In genomic region chr17:21733049-21733448, GRCm38 (mm10) we compare ENCODE assay signal across 8 mouse cellular contexts. TPM values are rescaled to one million over a fixed set of nuclear protein-coding genes. Genes with fewer than 3 reads are reported as not detected.
DNase-seq lines count a peak whose midpoint lies in the region; ATAC-seq and TF ChIP-seq lines count a peak whose summit lies in the region.

No protein-coding gene starts in this region.

- no peaks in the 10 kb centered on the region for H3K9me3 ChIP-seq in kidney, postnatal 0 days (replicated peaks; ENCODE audit: low read length)
- no peaks in the 10 kb centered on the region for H3K9me3 ChIP-seq in embryonic facial prominence, embryonic 14.5 days (ENCODE audit: control insufficient read depth, low read length)
- no peaks in the 10 kb centered on the region for H3K9me3 ChIP-seq in intestine, postnatal 0 days (ENCODE audit: control insufficient read depth)
- no peaks in the 10 kb centered on the region for H3K9me3 ChIP-seq in neural tube, embryonic 12.5 days

- H3K27me3 ChIP-seq in kidney, postnatal 0 days (ENCODE audit: insufficient read depth, low read length), result no peaks in the 10 kb centered on the region
- no peaks in the 10 kb centered on the region for H3K27me3 ChIP-seq in embryonic facial prominence, embryonic 14.5 days (replicated peaks; ENCODE audit: control insufficient read depth, insufficient read depth, low read length)
- H3K27me3 ChIP-seq in intestine, postnatal 0 days (replicated peaks; ENCODE audit: control insufficient read depth, insufficient read depth, low read length), result no peaks in the 10 kb centered on the region
- no peaks in the 10 kb centered on the region for H3K27me3 ChIP-seq in neural tube, embryonic 12.5 days (replicated peaks)

- WGBS in kidney, postnatal 0 days, result 87% methylated on average over 4 of the region's 4 CpGs
- whole genome bisulfite sequencing in embryonic facial prominence, embryonic 14.5 days, result 80% methylated on average over 4 of the region's 4 CpGs
- 76% methylated on average over 4 of the region's 4 CpGs for WGBS in intestine, postnatal 0 days
- WGBS in neural tube, embryonic 12.5 days, result 85% methylated on average over 4 of the region's 4 CpGs

- H3K9ac ChIP-seq in kidney, postnatal 0 days (ENCODE audit: low read depth, low read length), result peak overlapping the region; percentile 76; the same call in 1 of the 2 replicates
- peak overlapping the region; percentile 86 for H3K9ac ChIP-seq in embryonic facial prominence, embryonic 14.5 days (ENCODE audit: low read depth, low read length)
- 0 out of 2 replicates have a peak overlapping the region, but pooled peaks have one; percentile 63 for H3K9ac ChIP-seq in intestine, postnatal 0 days (ENCODE audit: low read depth, low read length)
- H3K9ac ChIP-seq in neural tube, embryonic 12.5 days, result peak overlapping the region; percentile 74; the same call in 1 of the 2 replicates

- peak overlapping the region; percentile 91 for H3K27ac ChIP-seq in kidney, postnatal 0 days
- peak overlapping the region; percentile 81; the same call in 1 of the 2 replicates for H3K27ac ChIP-seq in embryonic facial prominence, embryonic 14.5 days (replicated peaks; ENCODE audit: low read depth, low read length)
- 0 out of 2 replicates have a peak overlapping the region, but pooled peaks have one; percentile 15 for H3K27ac ChIP-seq in intestine, postnatal 0 days (ENCODE audit: low read depth, low read length)
- H3K27ac ChIP-seq in neural tube, embryonic 12.5 days, result 0 out of 2 replicates have a peak overlapping the region, but pooled peaks have one; percentile 26

- H3K4me3 ChIP-seq in kidney, postnatal 0 days (replicated peaks; ENCODE audit: low read depth, low read length), result peak overlapping the region; percentile 68
- peak overlapping the region; percentile 70 for H3K4me3 ChIP-seq in embryonic facial prominence, embryonic 14.5 days (ENCODE audit: low read depth, low read length)
- H3K4me3 ChIP-seq in intestine, postnatal 0 days (ENCODE audit: low read depth, low read length), result peak overlapping the region; percentile 64
- peak overlapping the region; percentile 64; the same call in 1 of the 2 replicates for H3K4me3 ChIP-seq in neural tube, embryonic 12.5 days

- no peak for ATAC-seq in kidney, postnatal 0 days (replicated peaks; ENCODE audit: low FRiP score, low read depth)
- ATAC-seq in embryonic facial prominence, embryonic 14.5 days (ENCODE audit: low read depth), result no peak
- ATAC-seq in intestine, postnatal 0 days, result no peak
- no peak for ATAC-seq in neural tube, embryonic 12.5 days (ENCODE audit: low FRiP score, low read depth)

- no peak for TF ChIP-seq CTCF in kidney, postnatal 0 days (IDR thresholded peaks at IDR 0.05; ENCODE audit: low read depth)
- TF ChIP-seq CTCF in intestine, postnatal 0 days (IDR thresholded peaks at IDR 0.05; ENCODE audit: low read depth), result no peak

- no peak for DNase-seq in kidney, postnatal 0 days (ENCODE audit: low spot score)
- DNase-seq in kidney, adult 9 months, result no peak
- no peak for DNase-seq in embryonic facial prominence, embryonic 14.5 days (ENCODE audit: low spot score)
- DNase-seq in retina, postnatal 1 day, result no peak
- no peak for DNase-seq in ovary, postnatal 36 days (ENCODE audit: low spot score)
- no peak for DNase-seq in right cerebral cortex, adult 2 months (ENCODE audit: low spot score in 2 of 2)

- 0 out of 2 replicates have a peak, but pooled peaks cover 3% of the 10 kb centered on the region for H3K4me1 ChIP-seq in kidney, postnatal 0 days (replicated peaks; ENCODE audit: insufficient read depth, low read length)
- H3K4me1 ChIP-seq in embryonic facial prominence, embryonic 14.5 days (ENCODE audit: control insufficient read depth, insufficient read depth, low read length), result peaks cover 9% of the 10 kb centered on the region; the same call in 1 of the 2 replicates
- H3K4me1 ChIP-seq in intestine, postnatal 0 days (replicated peaks; ENCODE audit: control insufficient read depth, insufficient read depth, low read length), result no peaks in the 10 kb centered on the region
- H3K4me1 ChIP-seq in neural tube, embryonic 12.5 days, result peaks cover 8% of the 10 kb centered on the region

- H3K36me3 ChIP-seq in kidney, postnatal 0 days (ENCODE audit: insufficient read depth, low read length), result 0 out of 2 replicates have a peak, but pooled peaks cover 5% of the 10 kb centered on the region
- H3K36me3 ChIP-seq in embryonic facial prominence, embryonic 14.5 days (ENCODE audit: control insufficient read depth, insufficient read depth, low read length), result peaks cover 11% of the 10 kb centered on the region
- no peaks in the 10 kb centered on the region for H3K36me3 ChIP-seq in intestine, postnatal 0 days (ENCODE audit: control insufficient read depth, insufficient read depth)
- H3K36me3 ChIP-seq in neural tube, embryonic 12.5 days, result no peaks in the 10 kb centered on the region

- H3K4me2 ChIP-seq in kidney, postnatal 0 days (ENCODE audit: low read length), result peak overlapping the region; percentile 62
- peak overlapping the region; percentile 59 for H3K4me2 ChIP-seq in embryonic facial prominence, embryonic 14.5 days (ENCODE audit: low read depth, low read length)
- H3K4me2 ChIP-seq in intestine, postnatal 0 days (replicated peaks; ENCODE audit: low read depth), result peak overlapping the region; percentile 64
- peak overlapping the region; percentile 56 for H3K4me2 ChIP-seq in neural tube, embryonic 12.5 days (replicated peaks)

RNA-seq across cellular contexts. Expression of gene Zfp229, which starts 2.5 kb away (rescaled TPM):
- 5.5 and 5.7 TPM in 2 replicates for polyA plus RNA-seq in kidney, postnatal 0 days (2015; fragmentation: Nextera tagmentation; extraction: Ambion mirVana)
- polyA plus RNA-seq in embryonic facial prominence, embryonic 14.5 days (2014; fragmentation: Nextera tagmentation; extraction: Ambion mirVana), result 6.1 and 6.9 TPM in 2 replicates
- 2.0 and 2.3 TPM in 2 replicates for polyA plus RNA-seq in intestine, postnatal 0 days (2015; fragmentation: Nextera tagmentation; extraction: Ambion mirVana)
- polyA plus RNA-seq in neural tube, embryonic 12.5 days (2016; fragmentation: Nextera tagmentation; extraction: Ambion mirVana), result 9.9 and 10.6 TPM in 2 replicates

RNA-seq across cellular contexts. Expression of gene Zfp760, which starts 25.5 kb away (rescaled TPM):
- 10.3 and 11.0 TPM in 2 replicates for polyA plus RNA-seq in kidney, postnatal 0 days (2015; fragmentation: Nextera tagmentation; extraction: Ambion mirVana)
- polyA plus RNA-seq in embryonic facial prominence, embryonic 14.5 days (2014; fragmentation: Nextera tagmentation; extraction: Ambion mirVana), result 13.4 and 13.7 TPM in 2 replicates
- 2.3 and 2.5 TPM in 2 replicates for polyA plus RNA-seq in intestine, postnatal 0 days (2015; fragmentation: Nextera tagmentation; extraction: Ambion mirVana)
- polyA plus RNA-seq in neural tube, embryonic 12.5 days (2016; fragmentation: Nextera tagmentation; extraction: Ambion mirVana), result 15.9 and 16.2 TPM in 2 replicates

RNA-seq across cellular contexts. Expression of gene Gm10226, which starts 41.4 kb away (rescaled TPM):
- polyA plus RNA-seq in kidney, postnatal 0 days (2015; fragmentation: Nextera tagmentation; extraction: Ambion mirVana), result 4.6 and 7.9 TPM in 2 replicates
- 6.6 and 8.8 TPM in 2 replicates for polyA plus RNA-seq in embryonic facial prominence, embryonic 14.5 days (2014; fragmentation: Nextera tagmentation; extraction: Ambion mirVana)
- 1.9 and 2.6 TPM in 2 replicates for polyA plus RNA-seq in intestine, postnatal 0 days (2015; fragmentation: Nextera tagmentation; extraction: Ambion mirVana)
- 13.4 and 19.6 TPM in 2 replicates for polyA plus RNA-seq in neural tube, embryonic 12.5 days (2016; fragmentation: Nextera tagmentation; extraction: Ambion mirVana)

Comparison
In these comparisons a context has a peak if more than half of its experiments do, and no peak if none do; other contexts are left out.
1. H3K27ac ChIP-seq: peak in every context shown above with its lines; median percentile 91 in kidney, postnatal 0 days; 81 in embryonic facial prominence, embryonic 14.5 days; 26 in neural tube, embryonic 12.5 days; 15 in intestine, postnatal 0 days.